Mouse (Mus musculus): ENCODE measurements at regions not wholly inside any gene's neighbourhood (a gene's known extent, or its start where the extent isn't known, plus 50 kb on each side); places are given as distances from the start of the nearest gene placed in this dataset.

GRCm38 (mm10) chr1:35587900-35588299 lies 480.3 kb upstream of the Hs6st1 start:
- DNase-seq, result no peak

GRCm38 (mm10) chr1:35588939-35589338 lies 479.3 kb upstream of the Hs6st1 start:
- no peak for DNase-seq

GRCm38 (mm10) chr1:35600847-35601246 lies 467.4 kb upstream of the Hs6st1 start:
- DNase-seq, result no peak

GRCm38 (mm10) chr1:35615131-35615530 lies 453.1 kb upstream of the Hs6st1 start:
- DNase-seq, result no peak

GRCm38 (mm10) chr1:35619476-35619875 lies 448.7 kb upstream of the Hs6st1 start:
- DNase-seq, result no peak

GRCm38 (mm10) chr1:35642595-35642994 lies 425.6 kb upstream of the Hs6st1 start:
- DNase-seq, result no peak

- no peak for DNase-seq
These were observed 414.9 kb upstream of the Hs6st1 start for GRCm38 (mm10) chr1:35653119-35653956.

- no peak for DNase-seq
These were observed 405.2 kb upstream of the Hs6st1 start for GRCm38 (mm10) chr1:35663006-35663405.

- no peak for DNase-seq
These were observed 394.7 kb upstream of the Hs6st1 start for GRCm38 (mm10) chr1:35673524-35673923.

GRCm38 (mm10) chr1:35673992-35674391 lies 394.2 kb upstream of the Hs6st1 start:
- DNase-seq, result no peak

GRCm38 (mm10) chr1:35682511-35682949 lies 385.7 kb upstream of the Hs6st1 start:
- DNase-seq, result no peak

GRCm38 (mm10) chr1:35685651-35686050 lies 382.5 kb upstream of the Hs6st1 start:
- no peak for DNase-seq

- DNase-seq, result no peak
These were observed 373.9 kb upstream of the Hs6st1 start for GRCm38 (mm10) chr1:35694349-35694748.

GRCm38 (mm10) chr1:35694775-35695591 lies 373.2 kb upstream of the Hs6st1 start:
- no peak for DNase-seq

GRCm38 (mm10) chr1:35697218-35697617 lies 371.0 kb upstream of the Hs6st1 start:
- DNase-seq, result no peak

- no peak for DNase-seq
These were observed 370.2 kb upstream of the Hs6st1 start for GRCm38 (mm10) chr1:35697834-35698500.

GRCm38 (mm10) chr1:35702585-35702984 lies 365.6 kb upstream of the Hs6st1 start:
- DNase-seq, result no peak

- no peak for DNase-seq
These were observed 361.9 kb upstream of the Hs6st1 start for GRCm38 (mm10) chr1:35706336-35706735.

GRCm38 (mm10) chr1:35708176-35708788 lies 359.9 kb upstream of the Hs6st1 start:
- no peak for DNase-seq

GRCm38 (mm10) chr1:35709214-35709613 lies 359.0 kb upstream of the Hs6st1 start:
- DNase-seq, result no peak

GRCm38 (mm10) chr1:35713961-35714360 lies 354.2 kb upstream of the Hs6st1 start:
- DNase-seq, result no peak

- no peak for DNase-seq
These were observed 352.3 kb upstream of the Hs6st1 start for GRCm38 (mm10) chr1:35715931-35716330.

Data from gastrocnemius, postnatal 10 days (tissue).